Mouse (Mus musculus) limb, embryonic 12.5 days (tissue): Measurements from ENCODE around the gene Lrig2. TPM values are rescaled to one million over a fixed set of nuclear protein-coding genes. Genes with fewer than 3 reads are reported as not detected.

Experiments used
- ATAC-seq: fragments of 200-750 bp; cut with Nextera tagmentation; 2 replicates; pipeline ENCODE4 v1.8.0; 2017; ENCODE audit warnings: low read depth, moderate TSS enrichment; ENCODE audit not compliant: insufficient number of reproducible peaks, insufficient read depth, low FRiP score, low TSS enrichment
- H3K27ac ChIP-seq: fragments of 300-500 bp; sonication (generic); 2 replicates; pipeline ENCODE4 v1.5.1; 2016; ENCODE audit warnings: mild to moderate bottlenecking, moderate library complexity
- H3K27me3 ChIP-seq: fragments of 300-500 bp; sonication (generic); 2 replicates; pipeline ENCODE4 v1.6.1; 2016; ENCODE audit warnings: mild to moderate bottlenecking, moderate library complexity
- H3K36me3 ChIP-seq: fragments of 300-500 bp; sonication (generic); 2 replicates; pipeline ENCODE4 v1.6.1; 2016; ENCODE audit warnings: mild to moderate bottlenecking, moderate library complexity
- H3K4me1 ChIP-seq: fragments of 300-500 bp; sonication (generic); replicated peaks from 2 replicates; pipeline ENCODE4 v1.6.1; 2016
- H3K4me2 ChIP-seq: fragments of 300-500 bp; sonication (generic); 2 replicates; pipeline ENCODE4 v1.6.1; 2016; ENCODE audit warnings: mild to moderate bottlenecking, moderate library complexity
- H3K4me3 ChIP-seq: fragments of 300-500 bp; sonication (generic); replicated peaks from 2 replicates; pipeline ENCODE4 v1.5.1; 2016; ENCODE audit warnings: mild to moderate bottlenecking
- H3K9ac ChIP-seq: fragments of 300-500 bp; sonication (generic); replicated peaks from 2 replicates; pipeline ENCODE4 v1.6.1; 2016; ENCODE audit warnings: mild to moderate bottlenecking, moderate library complexity
- H3K9me3 ChIP-seq: fragments of 300-500 bp; sonication (generic); 2 replicates; pipeline ENCODE4 v1.6.1; 2016; ENCODE audit warnings: mild to moderate bottlenecking, moderate library complexity
- WGBS: fragments of 180-500 bp; shearing (Covaris S2); methylation state at CpG from one replicate; pipeline ENCODE4 v1.1.7; 2016; 5-methylcytosine and 5-hydroxymethylcytosine counted together
- polyA plus RNA-seq: library from polyadenylated mRNA; unstranded; fragments of >200 nt; fragmentation: Nextera tagmentation; extraction: Ambion mirVana; gene quantifications from 2 replicates; pipeline ENCODE4 v1.2.1, GENCODE M21; 2016

Lrig2 gene
- polyA plus RNA-seq, 1 experiment from 2014 or later: 27.6 TPM

DNA sequence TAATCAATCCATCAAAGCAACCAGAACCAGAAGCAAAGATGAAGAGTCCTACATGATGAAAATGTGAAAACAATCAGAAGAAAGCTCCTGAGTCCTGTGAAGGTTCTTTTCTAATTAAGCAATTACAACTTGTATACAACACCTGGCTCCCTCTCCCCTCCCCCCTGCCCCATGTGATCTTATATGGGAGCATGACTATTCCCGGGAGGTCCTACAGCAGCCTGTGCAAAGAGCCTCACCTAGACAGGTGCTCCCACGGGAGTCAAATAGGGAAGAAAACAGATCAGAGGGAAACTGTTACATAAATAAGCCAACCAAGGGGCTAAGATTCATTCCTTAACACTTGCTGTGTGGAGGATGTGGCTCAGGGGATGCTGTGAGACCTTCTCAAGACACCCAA is 143.8 kb downstream of the Lrig2 start:
- H3K9me3 ChIP-seq: no peaks in the 10 kb centered on the region
- no peak for ATAC-seq
- H3K4me2 ChIP-seq: no peak overlapping the region
- peaks cover 7% of the 10 kb centered on the region for H3K4me1 ChIP-seq
- H3K4me3 ChIP-seq: no peak overlapping the region
- no peaks in the 10 kb centered on the region for H3K36me3 ChIP-seq
- no peak overlapping the region for H3K9ac ChIP-seq
- H3K27ac ChIP-seq: no peak overlapping the region
- 74% methylated on average over 2 of the region's 2 CpGs for WGBS
- no peaks in the 10 kb centered on the region; the same call in 1 of the 2 replicates for H3K27me3 ChIP-seq

DNA sequence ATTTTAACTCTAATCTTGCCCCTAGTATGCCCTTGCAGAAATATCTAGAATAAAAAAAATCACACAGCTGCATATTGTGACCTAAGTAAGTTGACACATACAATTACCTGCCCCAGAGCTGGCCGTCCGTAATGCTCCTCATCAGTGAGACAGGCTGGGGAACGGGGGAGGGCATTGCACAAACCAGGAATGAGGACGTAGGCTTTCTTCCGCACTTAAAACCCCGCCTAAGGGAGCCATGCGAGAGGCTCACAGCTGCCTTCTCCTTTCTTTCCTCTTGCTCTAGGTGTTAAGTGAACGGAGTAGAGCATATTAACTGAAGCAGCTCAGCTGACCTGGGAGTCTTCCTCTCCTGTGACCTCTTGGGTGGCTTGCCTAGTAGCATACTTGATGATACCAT is 149.9 kb downstream of the Lrig2 start:
- H3K9ac ChIP-seq: no peak overlapping the region
- 69% methylated on average over 8 of the region's 8 CpGs for WGBS
- no peaks in the 10 kb centered on the region; the same call in 1 of the 2 replicates for H3K27me3 ChIP-seq
- peaks cover 22% of the 10 kb centered on the region for H3K4me1 ChIP-seq
- no peaks in the 10 kb centered on the region for H3K9me3 ChIP-seq
- H3K4me3 ChIP-seq: no peak overlapping the region
- H3K4me2 ChIP-seq: no peak overlapping the region
- ATAC-seq: no peak
- no peaks in the 10 kb centered on the region for H3K36me3 ChIP-seq
- no peak overlapping the region for H3K27ac ChIP-seq

DNA sequence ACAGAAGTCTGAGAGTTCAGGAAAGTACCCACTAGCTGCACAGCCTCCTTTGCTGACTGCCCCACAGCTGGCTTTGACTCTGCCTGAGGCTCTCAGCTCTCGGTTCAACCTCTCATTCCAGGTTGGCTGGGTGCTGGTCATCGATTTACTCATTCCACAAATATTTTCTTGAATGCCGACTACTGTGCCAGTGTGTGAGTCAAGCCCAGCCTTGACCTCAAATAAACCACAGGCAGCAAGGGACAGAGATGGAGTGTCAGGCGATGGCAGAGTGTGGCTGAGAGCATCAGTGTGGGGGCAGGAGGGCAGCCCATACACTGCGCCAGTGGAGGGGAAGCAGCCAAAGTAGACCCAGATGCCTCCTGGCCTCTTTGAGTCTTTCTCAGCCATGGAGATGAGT is 151.4 kb downstream of the Lrig2 start:
- 49% methylated on average over 5 of the region's 5 CpGs for WGBS
- Histone ChIP-seq H3K36me3 (no peaks in the 10 kb centered on the region), H3K4me3 (no peak overlapping the region), H3K4me1 (peaks cover 22% of the 10 kb centered on the region), H3K4me2 (no peak overlapping the region), H3K27ac (0 out of 2 replicates have a peak overlapping the region, but pooled peaks have one; percentile 12), H3K27me3 (no peaks in the 10 kb centered on the region; the same call in 1 of the 2 replicates), H3K9me3 (no peaks in the 10 kb centered on the region), H3K9ac (no peak overlapping the region)
- ATAC-seq: no peak

DNA sequence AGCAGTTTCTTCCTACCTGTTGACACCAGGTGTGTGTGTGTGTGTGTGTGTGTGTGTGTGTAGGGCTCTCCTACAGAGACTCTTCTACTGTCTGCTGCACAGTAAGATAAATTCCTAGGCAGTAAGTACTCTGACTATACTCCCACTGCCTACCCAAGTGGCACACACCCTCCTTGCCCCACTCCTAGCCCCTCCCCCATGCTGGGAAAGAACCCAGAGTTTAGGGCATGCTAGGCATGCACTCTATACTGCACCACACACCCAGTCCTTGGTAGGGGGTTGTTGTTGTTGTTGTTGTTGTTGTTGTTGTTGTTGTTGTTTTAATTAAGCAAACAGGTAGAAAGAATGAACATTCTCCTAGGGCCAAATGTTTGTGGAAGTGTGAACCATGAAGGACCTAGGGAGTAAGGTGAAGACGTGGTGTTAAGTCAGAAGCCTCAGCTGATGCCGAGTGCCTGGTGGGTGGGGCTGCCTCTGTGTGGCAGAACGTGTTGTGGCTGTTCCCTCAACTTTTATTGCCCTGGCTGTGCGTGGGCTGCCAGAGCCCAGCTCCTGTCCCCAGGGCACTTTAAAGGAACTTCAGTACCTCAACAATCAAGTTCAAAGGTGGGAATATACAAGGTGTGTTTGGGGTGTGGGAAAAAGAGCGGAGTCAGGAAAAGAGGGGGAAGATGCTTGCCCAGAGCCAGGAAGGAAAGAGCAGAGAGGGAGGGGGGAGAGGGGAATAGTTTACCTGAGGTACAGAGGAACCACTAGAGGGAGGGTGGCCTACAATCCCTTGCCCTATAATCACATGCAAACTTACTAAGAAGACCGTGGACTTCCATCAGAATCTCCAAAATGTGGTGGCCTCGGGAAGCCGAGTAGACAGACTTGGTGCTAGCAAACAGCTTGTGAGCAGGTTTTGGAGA is 152.2 kb downstream of the Lrig2 start:
- no peaks in the 10 kb centered on the region for H3K9me3 ChIP-seq
- H3K9ac ChIP-seq: no peak overlapping the region
- ATAC-seq: peak; percentile 81; the same call in 1 of the 2 replicates
- peaks cover 22% of the 10 kb centered on the region for H3K4me1 ChIP-seq
- no peak overlapping the region for H3K27ac ChIP-seq
- H3K4me3 ChIP-seq: no peak overlapping the region
- H3K27me3 ChIP-seq: no peaks in the 10 kb centered on the region; the same call in 1 of the 2 replicates
- 32% methylated on average over 8 of the region's 8 CpGs for WGBS
- no peaks in the 10 kb centered on the region for H3K36me3 ChIP-seq
- no peak overlapping the region for H3K4me2 ChIP-seq

DNA sequence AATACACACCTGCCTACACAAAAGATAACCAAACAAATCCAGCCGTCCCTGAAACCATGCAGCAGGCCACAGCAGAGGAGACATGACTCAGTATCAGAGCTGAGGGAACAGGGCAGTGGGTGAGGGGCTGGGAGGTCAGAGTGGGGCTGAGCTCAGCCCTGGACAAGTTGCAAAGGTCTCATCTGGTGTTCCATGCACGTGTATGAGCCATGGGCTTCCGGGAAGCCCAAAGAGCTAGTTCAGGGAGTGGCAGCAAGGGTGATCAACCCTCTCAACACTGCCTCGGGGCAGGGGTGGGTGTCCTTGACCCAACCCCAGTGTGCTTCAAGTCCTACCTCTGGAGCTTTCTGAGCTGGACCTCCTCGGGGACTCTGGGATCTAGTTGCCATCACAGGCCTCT is 153.0 kb downstream of the Lrig2 start:
- Histone ChIP-seq H3K36me3 (no peaks in the 10 kb centered on the region), H3K9me3 (no peaks in the 10 kb centered on the region), H3K4me3 (no peak overlapping the region), H3K4me2 (no peak overlapping the region), H3K27me3 (no peaks in the 10 kb centered on the region; the same call in 1 of the 2 replicates), H3K4me1 (peaks cover 25% of the 10 kb centered on the region), H3K9ac (no peak overlapping the region), H3K27ac (no peak overlapping the region)
- ATAC-seq: no peak
- 81% methylated on average over 5 of the region's 5 CpGs for WGBS

DNA sequence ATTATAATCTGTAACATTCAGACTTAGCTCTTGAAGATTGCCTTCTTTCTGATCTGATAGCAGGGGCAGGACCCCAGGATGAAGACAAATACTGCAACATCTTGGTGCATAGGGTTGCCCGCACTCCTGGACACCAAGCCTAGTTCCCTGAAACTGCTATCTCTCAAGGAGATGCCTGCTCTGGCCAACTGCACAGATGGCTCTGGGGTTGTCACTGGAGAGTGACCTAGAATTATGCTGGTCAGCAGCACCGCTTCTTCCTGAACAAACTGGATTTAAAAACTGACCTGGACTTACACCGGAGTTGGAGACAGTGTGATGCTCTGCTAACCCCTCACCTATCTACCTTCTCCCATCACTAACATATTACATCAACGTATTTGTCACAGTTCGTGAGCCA is 155.6 kb downstream of the Lrig2 start:
- Histone ChIP-seq H3K4me3 (no peak overlapping the region), H3K4me2 (no peak overlapping the region), H3K36me3 (no peaks in the 10 kb centered on the region), H3K9ac (no peak overlapping the region), H3K27ac (no peak overlapping the region), H3K27me3 (no peaks in the 10 kb centered on the region), H3K9me3 (no peaks in the 10 kb centered on the region), H3K4me1 (peaks cover 41% of the 10 kb centered on the region)
- ATAC-seq: no peak
- 95% methylated on average over 5 of the region's 5 CpGs for WGBS

DNA sequence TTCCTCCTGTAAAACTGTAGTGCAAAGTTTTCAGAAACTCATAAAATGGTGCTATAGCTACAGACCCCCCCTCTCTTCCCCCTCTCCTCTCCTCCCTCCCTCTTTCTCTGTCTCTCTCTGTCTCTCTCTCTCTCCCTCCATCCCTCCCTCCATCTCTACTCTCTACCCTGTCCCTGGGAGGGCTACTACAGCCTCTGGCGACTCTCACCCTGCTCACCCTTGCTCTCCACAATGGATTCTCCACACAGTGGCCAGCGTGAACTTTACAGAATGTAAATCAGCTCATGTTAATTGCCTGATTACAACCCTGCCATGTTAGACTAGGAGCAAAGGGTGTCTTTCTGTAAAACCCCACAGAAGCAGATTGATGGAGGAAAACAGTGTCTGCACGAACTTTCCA is 157.8 kb downstream of the Lrig2 start:
- Histone ChIP-seq H3K4me3 (no peak overlapping the region), H3K36me3 (no peaks in the 10 kb centered on the region), H3K9ac (no peak overlapping the region), H3K4me1 (peaks cover 43% of the 10 kb centered on the region), H3K9me3 (no peaks in the 10 kb centered on the region), H3K4me2 (no peak overlapping the region), H3K27ac (no peak overlapping the region), H3K27me3 (no peaks in the 10 kb centered on the region)
- ATAC-seq: no peak
- WGBS: 19% methylated on average over 3 of the region's 3 CpGs

DNA sequence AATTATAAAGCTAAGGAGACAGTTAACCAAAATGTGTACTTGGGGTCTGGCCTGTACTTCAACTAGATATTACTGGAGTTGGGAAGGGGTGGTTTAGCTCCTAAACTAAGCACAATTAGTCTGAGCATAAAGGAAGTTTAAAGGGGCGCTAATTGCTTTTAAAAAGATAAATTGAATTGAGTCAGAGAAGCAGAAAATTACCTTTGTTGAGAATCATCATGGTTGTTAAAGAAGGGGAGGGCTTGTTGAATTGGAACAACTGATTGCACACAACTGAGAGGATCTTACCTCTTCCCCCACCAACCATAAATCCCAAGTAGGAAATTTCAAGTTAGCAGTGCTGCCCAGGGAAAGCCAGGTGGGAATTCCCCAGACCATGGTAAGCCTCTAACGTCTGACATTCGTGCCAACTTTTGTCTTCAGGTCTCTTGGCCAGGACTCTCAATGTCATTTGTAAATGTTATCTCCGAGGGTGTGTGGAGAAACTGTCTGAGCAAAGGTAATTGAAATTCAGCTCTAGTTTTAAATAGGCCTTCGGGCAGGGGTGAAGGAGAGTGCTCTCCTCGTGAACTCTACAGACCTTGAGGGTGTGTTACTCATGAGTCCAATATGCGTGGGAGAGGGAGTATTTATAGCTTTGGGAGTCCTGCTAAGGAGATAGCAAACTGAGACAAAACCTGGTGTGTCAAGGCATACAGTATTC is 159.2 kb downstream of the Lrig2 start:
- Histone ChIP-seq H3K27ac (no peak overlapping the region), H3K4me3 (no peak overlapping the region), H3K4me1 (peaks cover 42% of the 10 kb centered on the region), H3K36me3 (no peaks in the 10 kb centered on the region), H3K27me3 (no peaks in the 10 kb centered on the region), H3K4me2 (no peak overlapping the region), H3K9ac (no peak overlapping the region), H3K9me3 (no peaks in the 10 kb centered on the region)
- no peak for ATAC-seq
- WGBS: 61% methylated on average over 7 of the region's 7 CpGs

DNA sequence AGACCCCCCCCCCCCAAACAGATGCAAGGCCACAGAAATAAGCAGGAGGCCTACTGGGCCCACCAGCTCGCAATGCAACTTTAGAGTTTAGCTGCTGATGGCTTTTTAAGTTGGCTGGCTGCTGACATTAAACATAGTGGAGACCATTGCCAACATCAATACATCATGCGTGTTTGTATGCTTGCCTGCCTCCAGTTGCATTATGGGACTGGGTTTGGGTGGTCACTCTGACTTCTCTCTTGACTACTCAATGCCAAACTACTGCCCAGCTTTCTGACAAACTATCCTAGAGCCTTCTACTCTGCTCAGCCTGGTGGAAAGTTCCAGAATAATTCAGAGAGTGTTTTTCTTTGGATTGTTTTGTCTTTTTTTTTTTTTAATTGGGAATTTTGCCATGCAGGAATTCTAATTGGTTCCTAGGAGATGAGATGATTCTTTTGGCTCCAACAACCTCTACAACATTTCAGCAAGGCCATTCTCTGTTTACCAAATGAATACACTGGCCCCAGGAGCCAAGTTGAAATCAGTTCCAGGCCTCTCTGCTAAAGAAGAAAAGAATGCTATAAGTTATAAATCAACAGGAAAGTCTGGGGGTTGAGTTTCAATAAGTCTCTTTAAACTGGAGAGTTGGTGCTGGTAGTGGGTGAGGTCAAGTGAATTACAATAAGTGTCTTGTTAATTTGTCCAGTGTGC is 161.3 kb downstream of the Lrig2 start:
- Histone ChIP-seq H3K4me1 (peaks cover 42% of the 10 kb centered on the region), H3K27ac (no peak overlapping the region), H3K27me3 (no peaks in the 10 kb centered on the region), H3K9ac (no peak overlapping the region), H3K4me2 (no peak overlapping the region), H3K36me3 (no peaks in the 10 kb centered on the region), H3K9me3 (no peaks in the 10 kb centered on the region), H3K4me3 (no peak overlapping the region)
- WGBS: 78% methylated on average over 2 of the region's 2 CpGs
- ATAC-seq: no peak

DNA sequence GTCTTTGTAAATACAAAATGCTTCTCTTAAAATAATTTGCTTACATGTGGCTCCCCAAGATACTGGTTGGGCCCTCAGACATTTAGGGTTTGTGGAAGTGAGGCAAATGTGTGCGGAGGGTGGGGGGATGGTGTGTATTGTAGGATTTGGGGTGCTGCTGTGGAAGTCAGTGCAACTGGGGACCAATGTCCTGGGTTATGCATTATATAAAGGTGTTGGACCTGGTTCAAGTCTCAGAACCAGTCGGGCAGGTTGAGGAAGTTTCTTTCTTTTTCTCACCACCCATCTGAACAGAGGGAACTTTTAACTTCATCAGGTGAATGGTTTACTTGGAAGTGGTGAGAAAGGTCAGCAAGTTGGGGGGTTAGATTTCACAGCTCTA is 161.9 kb downstream of the Lrig2 start:
- no peak overlapping the region for H3K27ac ChIP-seq
- peaks cover 42% of the 10 kb centered on the region for H3K4me1 ChIP-seq
- H3K4me3 ChIP-seq: no peak overlapping the region
- no peak overlapping the region for H3K9ac ChIP-seq
- no peaks in the 10 kb centered on the region for H3K9me3 ChIP-seq
- H3K36me3 ChIP-seq: no peaks in the 10 kb centered on the region
- ATAC-seq: no peak
- WGBS: 72% methylated on average over 2 of the region's 2 CpGs
- no peaks in the 10 kb centered on the region for H3K27me3 ChIP-seq
- no peak overlapping the region for H3K4me2 ChIP-seq

DNA sequence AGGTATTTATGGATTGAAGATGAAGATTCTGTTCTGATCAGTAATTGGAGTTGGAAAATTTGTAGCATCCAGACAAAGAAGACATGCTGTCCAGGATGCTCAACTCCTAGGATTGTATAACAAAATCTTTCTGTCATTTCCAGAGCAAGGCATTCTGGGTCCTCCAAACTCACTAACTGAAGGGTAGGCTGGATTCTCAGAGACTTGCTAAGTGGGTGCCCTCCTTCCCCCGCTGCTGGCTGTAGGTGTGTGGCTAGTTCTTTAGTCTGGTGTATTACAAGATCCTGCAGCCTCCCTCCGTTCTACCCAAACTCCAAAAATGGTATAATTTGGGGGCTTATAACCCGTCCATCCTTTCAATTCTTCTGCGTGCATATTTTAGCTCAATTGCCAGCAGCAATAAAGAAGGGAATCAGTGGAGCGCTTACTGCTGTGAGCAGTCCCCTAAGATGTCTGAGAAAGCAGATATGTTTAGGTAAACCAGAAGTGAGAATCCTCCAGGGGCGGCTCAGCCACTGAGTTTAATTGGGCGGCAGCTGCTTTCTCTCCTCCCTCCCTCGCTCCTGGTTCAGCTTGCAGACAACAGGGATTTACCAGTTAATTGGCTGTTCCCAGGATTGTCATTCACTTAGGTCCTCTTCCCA is 162.4 kb downstream of the Lrig2 start:
- Histone ChIP-seq H3K27me3 (no peaks in the 10 kb centered on the region), H3K4me1 (peaks cover 42% of the 10 kb centered on the region), H3K36me3 (no peaks in the 10 kb centered on the region), H3K9ac (no peak overlapping the region), H3K9me3 (no peaks in the 10 kb centered on the region), H3K4me2 (no peak overlapping the region), H3K4me3 (no peak overlapping the region), H3K27ac (no peak overlapping the region)
- 17% methylated on average over 8 of the region's 8 CpGs for WGBS
- no peak for ATAC-seq
